Mouse (Mus musculus) embryonic fibroblast, embryonic 13.5 days (primary cell): ENCODE measurements around the gene Coro6. TPM values are rescaled to one million over a fixed set of nuclear protein-coding genes. Genes with fewer than 3 reads are reported as not detected.
A peak's percentile ranks its signal among the peaks of the same experiment; 100 is the strongest.

Experiments used
- H3K27ac ChIP-seq: 2 replicates; pipeline ENCODE4 v1.5.1; 2012; ENCODE audit warnings: low read length, control low read depth, inconsistent platforms; ENCODE audit not compliant: insufficient read depth
- H3K4me1 ChIP-seq: 2 replicates; pipeline ENCODE4 v1.6.1; 2011; ENCODE audit warnings: low read length; ENCODE audit not compliant: control insufficient read depth, insufficient read depth
- H3K4me3 ChIP-seq: 2 replicates; pipeline ENCODE4 v1.5.1; 2011; ENCODE audit warnings: mild to moderate bottlenecking, control low read depth, low read length; ENCODE audit not compliant: insufficient read depth
- CTCF ChIP-seq: IDR thresholded peaks from 2 replicates; pipeline ENCODE4 v1.5.1; 2011; ENCODE audit warnings: mild to moderate bottlenecking, control low read depth, low read length, moderate library complexity, borderline replicate concordance; ENCODE audit not compliant: insufficient read depth
- POLR2A ChIP-seq: IDR thresholded peaks from 2 replicates; pipeline ENCODE4 v1.6.1; 2011; ENCODE audit warnings: low read depth, mild to moderate bottlenecking, control low read depth, low read length, moderate library complexity
- polyA plus RNA-seq: library from polyadenylated mRNA; stranded (reverse); fragments of >200 nt; gene quantifications from 2 replicates; pipeline ENCODE4 v1.2.4, GENCODE M21; 2011; ENCODE audit warnings: low read depth; ENCODE audit not compliant: missing spikeins, insufficient read length

The Coro6 gene
- polyA plus RNA-seq, 1 experiment = 2.1 TPM

GRCm38 (mm10) chr11:77498261-77499139, 36.3 kb downstream of the Coro6 start:
- Histone ChIP-seq H3K4me1 (peaks cover 27% of the 10 kb centered on the region), H3K27ac (no peak overlapping the region), H3K4me3 (no peak overlapping the region)
- TF ChIP-seq CTCF (no peak), POLR2A (no peak)

- Histone ChIP-seq H3K4me1 (peaks cover 27% of the 10 kb centered on the region), H3K4me3 (no peak overlapping the region), H3K27ac (no peak overlapping the region)
- no peak for TF ChIP-seq POLR2A
- no peak for TF ChIP-seq CTCF
These were observed 37.1 kb downstream of the Coro6 start for GRCm38 (mm10) chr11:77499354-77499753.

- H3K4me3 ChIP-seq = no peak overlapping the region
- H3K27ac ChIP-seq = no peak overlapping the region
- TF ChIP-seq POLR2A (no peak), CTCF (no peak)
- H3K4me1 ChIP-seq = peaks cover 16% of the 10 kb centered on the region; the same call in 1 of the 2 replicates
These were observed 38.4 kb downstream of the Coro6 start for GRCm38 (mm10) chr11:77500361-77501325.

- Histone ChIP-seq H3K27ac (no peak overlapping the region), H3K4me1 (peaks cover 15% of the 10 kb centered on the region; the same call in 1 of the 2 replicates), H3K4me3 (no peak overlapping the region)
- TF ChIP-seq CTCF (peak; percentile 86; the same call in 1 of the 2 replicates), POLR2A (no peak)
These were observed 39.2 kb downstream of the Coro6 start for GRCm38 (mm10) chr11:77501392-77501791.

GRCm38 (mm10) chr11:77501971-77502370, 39.8 kb downstream of the Coro6 start:
- Histone ChIP-seq H3K4me3 (no peak overlapping the region), H3K27ac (no peak overlapping the region), H3K4me1 (peaks cover 15% of the 10 kb centered on the region; the same call in 1 of the 2 replicates)
- TF ChIP-seq POLR2A = no peak
- TF ChIP-seq CTCF = no peak

GRCm38 (mm10) chr11:77502481-77502880, 40.3 kb downstream of the Coro6 start:
- Histone ChIP-seq H3K4me1 (peaks cover 15% of the 10 kb centered on the region; the same call in 1 of the 2 replicates), H3K4me3 (no peak overlapping the region), H3K27ac (no peak overlapping the region)
- TF ChIP-seq POLR2A = no peak
- TF ChIP-seq CTCF = no peak

GRCm38 (mm10) chr11:77503511-77503910, 41.3 kb downstream of the Coro6 start:
- Histone ChIP-seq H3K27ac (0 out of 2 replicates have a peak overlapping the region, but pooled peaks have one; percentile 23), H3K4me1 (0 out of 2 replicates have a peak, but pooled peaks cover 5% of the 10 kb centered on the region), H3K4me3 (no peak overlapping the region)
- TF ChIP-seq CTCF (no peak), POLR2A (no peak; the same call in 1 of the 2 replicates)

GRCm38 (mm10) chr11:77504377-77504776, 42.2 kb downstream of the Coro6 start:
- TF ChIP-seq POLR2A (no peak), CTCF (no peak)
- Histone ChIP-seq H3K27ac (no peak overlapping the region), H3K4me3 (no peak overlapping the region), H3K4me1 (0 out of 2 replicates have a peak, but pooled peaks cover 5% of the 10 kb centered on the region)

- 0 out of 2 replicates have a peak, but pooled peaks cover 5% of the 10 kb centered on the region for H3K4me1 ChIP-seq
- H3K27ac ChIP-seq = no peak overlapping the region
- no peak overlapping the region for H3K4me3 ChIP-seq
- TF ChIP-seq POLR2A (no peak), CTCF (no peak)
These were observed 43.2 kb downstream of the Coro6 start for GRCm38 (mm10) chr11:77505291-77505980.
